Mouse (Mus musculus): ENCODE measurements around the gene Slc16a7.

Gene Slc16a7

DNA sequence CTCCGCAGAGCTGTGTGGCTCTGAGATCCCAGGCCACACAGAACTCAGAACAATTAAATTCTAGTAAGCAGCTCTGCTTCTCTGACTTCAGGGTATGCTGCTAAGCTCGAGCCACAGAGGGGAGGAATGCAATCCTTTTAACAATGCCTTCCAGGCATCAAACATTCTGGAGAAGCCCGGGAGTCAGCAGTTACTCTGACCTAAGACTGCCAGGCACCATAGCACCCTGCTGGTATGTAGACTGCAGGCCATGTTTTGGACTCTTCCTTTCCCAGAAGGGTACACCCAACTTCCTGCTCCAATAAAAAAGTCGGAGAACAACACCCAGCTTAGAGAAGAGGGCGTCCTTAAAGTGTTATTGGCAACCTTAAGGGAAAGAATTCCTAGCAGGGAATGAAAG, 205.1 kb downstream of the Slc16a7 start:
- DNase-seq (ENCODE audit: low spot score): no peak

DNA sequence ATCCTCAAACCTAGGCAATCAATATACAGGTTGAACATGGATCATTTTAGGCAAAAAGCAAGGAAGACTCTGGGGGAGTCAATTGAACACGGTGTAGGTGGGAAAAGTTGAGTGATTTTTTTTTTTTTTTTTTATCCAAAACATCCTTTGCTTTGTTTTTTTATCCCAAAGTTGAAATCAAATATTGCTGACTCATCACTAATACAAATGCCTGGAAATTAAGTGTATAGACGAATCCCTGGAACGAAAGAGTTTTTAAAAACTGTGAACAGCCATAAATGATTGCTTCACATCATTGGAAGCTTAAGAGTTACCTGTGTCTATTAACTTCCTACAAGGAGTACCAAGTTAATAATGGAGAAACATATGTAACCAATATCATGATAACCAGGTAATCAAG, 206.7 kb downstream of the Slc16a7 start:
- DNase-seq (ENCODE audit: low spot score): no peak

- DNase-seq (ENCODE audit: low spot score): no peak
Observed at GRCm38 (mm10) chr10:125177782-125178181, 211.5 kb downstream of the Slc16a7 start.

- no peak for DNase-seq (ENCODE audit: low spot score)
Observed at GRCm38 (mm10) chr10:125175013-125175650, 214.1 kb downstream of the Slc16a7 start.

DNA sequence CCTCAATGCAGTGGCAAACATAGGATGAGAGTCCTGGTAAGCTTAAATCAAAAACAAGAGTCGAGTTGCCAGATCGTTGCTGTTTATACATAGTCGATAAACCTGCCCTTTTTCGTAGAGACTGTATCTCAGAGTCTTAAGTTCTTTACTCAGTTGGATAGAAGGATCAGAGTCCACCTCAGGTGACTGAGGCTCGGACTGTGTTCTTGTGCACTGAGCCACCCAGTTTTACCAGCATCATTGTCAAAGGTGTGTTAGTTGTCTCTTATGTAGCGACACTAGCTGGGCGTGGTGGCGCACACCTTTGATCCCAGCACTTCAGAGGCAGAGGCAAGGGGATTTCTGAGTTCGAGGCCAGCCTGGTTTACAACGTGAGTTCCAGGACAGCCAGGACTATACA, 217.6 kb downstream of the Slc16a7 start:
- DNase-seq (ENCODE audit: low spot score): no peak

GRCm38 (mm10) chr10:125171154-125171553, 218.1 kb downstream of the Slc16a7 start:
- DNase-seq (ENCODE audit: low spot score): no peak

Data from layer of hippocampus, adult 11-12 months (tissue).